Mouse (Mus musculus): ENCODE results near the gene Ccdc8.

Ccdc8 gene

DNA sequence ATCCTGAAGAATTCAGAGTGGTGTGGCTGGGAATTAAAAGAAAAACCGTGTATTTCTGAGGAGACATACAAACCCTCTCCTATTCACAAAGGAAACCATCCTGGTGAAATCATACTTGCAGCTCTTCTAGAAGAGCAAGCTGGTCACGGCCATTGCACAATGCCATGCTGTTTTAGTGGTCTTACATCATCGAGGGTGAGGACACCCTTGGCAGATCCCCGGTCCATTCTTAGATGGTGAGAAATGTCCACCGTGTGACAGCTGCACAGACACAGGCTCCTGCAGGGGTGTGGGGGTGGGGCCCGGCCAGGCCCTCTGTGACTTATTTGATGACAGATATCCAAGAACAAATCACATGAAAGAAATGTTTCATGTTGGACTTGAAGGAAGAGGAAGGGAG lies 18.5 kb upstream of the Ccdc8 start:
- DNase-seq (ENCODE audit: low read depth, low spot score), result no peak

DNA sequence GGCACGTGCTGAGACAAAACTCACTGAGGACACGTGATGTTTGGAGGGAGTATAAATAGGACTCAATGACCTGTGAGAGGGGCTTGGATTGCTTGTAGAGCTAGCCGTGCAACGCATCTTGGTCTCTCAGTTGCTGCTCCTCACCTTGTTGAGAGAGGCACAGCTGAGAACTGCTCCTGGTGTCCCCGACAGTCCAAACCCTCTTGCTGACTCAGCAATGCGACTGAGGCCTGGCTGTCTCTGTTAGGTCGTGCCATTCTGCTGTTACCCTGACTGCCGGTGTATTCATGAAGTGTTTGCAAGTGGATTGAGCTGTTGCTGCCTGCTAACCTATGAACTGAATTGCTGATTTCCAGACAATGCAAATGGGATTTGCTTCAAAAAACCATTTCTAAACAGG lies 16.2 kb upstream of the Ccdc8 start:
- DNase-seq (ENCODE audit: low read depth, low spot score), result no peak

DNA sequence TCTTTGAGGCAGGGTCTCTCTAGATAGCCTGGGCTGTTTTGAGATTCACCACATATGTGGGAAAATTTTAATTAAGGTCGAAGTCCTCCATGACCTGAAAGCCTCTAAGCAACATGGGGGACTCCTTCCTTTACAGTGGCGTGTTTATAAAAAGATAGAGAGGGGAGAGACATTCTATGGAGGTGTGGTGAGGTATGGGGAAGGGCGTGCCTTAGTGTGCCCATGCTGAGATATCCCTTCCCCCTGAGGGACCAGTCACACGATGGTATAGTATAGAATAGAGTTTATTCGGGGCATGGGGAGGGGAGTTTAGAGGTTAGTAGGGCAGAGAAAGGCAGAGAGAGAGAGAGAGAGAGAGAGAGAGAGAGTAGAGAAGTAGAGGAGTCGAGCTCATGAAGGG lies 14.3 kb upstream of the Ccdc8 start:
- DNase-seq (ENCODE audit: low read depth, low spot score), result no peak

DNA sequence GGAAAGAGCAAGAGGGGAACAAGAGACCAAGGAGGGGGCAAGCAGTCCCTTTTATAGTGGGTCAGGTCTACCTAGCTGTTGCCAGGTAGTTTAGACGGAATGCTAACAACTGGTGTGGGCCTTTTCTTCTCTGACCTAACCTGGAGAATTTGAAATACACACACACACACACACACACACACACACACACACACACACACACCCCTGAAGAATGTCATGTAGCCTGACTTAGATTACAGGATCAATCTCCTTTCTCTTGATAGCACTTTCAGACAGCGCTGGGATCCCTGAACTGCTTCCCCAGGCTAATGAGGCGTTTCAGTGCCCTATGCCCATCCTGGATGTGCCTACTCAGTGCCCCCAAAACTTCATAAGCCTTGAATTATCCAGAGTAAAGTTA lies 13.9 kb upstream of the Ccdc8 start:
- DNase-seq (ENCODE audit: low read depth, low spot score), result no peak

DNA sequence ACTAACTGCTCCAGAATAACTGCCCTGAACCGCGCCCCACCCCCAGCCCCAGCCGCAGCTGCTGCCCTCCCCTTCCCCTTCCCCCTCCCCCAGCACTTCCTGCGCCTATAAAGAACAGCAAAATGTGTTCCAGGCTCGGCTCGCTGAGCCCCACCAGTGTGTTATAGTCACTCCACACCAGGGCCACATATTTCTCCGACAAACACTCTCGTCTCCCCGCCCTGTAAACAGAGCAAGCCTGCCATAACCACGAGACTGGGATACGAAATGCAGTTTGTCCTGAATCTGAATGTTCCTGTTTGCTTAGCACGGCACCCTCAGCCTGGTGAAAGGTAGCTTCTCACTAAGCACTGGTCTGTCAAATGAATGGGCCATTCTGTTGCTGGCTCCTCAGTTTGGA lies 12.2 kb upstream of the Ccdc8 start:
- DNase-seq (ENCODE audit: low read depth, low spot score), result no peak

DNA sequence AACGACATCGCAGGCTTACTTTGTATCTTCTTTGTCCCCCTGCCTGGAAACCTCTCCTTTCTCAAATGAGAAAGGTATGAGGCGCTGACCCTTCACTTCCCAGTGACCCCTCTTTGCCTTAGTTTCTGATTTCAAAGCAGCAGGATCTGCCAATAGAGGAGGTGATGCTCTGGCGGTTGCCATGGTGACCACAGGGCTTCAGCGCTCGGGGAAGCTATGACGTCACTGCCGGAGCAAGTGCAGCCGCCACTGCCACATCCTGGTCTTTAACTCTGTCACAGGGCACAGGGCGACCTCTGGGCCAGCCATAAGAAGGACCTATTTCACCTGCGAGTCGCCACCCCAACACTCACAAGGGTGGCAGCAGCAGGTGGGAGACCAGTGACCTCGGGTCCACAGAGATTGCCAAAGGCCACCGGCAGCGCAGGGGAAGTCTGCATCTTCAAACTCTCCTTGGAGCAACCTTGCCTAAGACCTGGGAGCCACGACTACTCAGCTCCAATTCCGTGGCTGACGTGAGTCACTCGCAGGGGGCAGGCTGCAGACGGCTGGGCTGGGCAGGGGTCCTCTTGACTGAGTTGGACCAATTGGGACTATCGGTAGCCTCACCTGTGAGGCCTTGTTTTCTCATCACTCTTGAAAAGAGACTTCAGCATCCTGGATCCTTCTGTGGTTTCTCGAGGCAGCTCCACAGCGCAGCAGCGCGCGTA lies 9.5 kb upstream of the Ccdc8 start, which contains the start of gene Gm42372:
Gene Gm42372 (plus strand): TSS at position 228 of the 710 bp plus-strand sequence.
- peak; percentile 50 for DNase-seq (ENCODE audit: low read depth, low spot score)

DNA sequence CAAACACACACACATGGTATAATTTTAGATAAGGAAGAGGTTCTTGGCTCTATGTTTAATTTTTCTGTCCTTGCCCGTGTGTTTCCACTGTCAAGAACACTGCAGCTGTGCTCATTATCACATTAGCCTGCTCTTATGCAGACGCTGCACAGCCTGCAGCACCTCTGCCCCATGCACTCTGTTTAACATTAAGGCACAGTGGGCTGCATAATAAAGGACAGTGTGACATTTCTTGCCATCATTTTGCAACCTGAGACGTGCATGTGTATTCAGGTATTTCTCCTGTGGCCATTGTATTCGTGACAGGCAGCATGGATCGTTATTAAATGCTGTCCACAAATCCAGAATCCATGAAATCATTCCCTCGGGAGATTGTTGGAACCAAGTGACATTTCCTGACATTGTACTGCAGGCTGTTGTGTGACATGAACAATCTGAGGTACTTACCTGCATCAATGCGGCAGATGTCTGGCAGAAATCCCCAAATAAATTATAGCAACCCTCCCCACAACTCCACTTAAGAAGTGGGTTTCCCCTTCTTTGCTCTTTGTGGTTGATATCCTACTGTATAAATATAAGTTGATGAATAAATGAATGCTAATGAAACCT lies 4.9 kb upstream of the Ccdc8 start:
- no peak for DNase-seq (ENCODE audit: low read depth, low spot score)

DNA sequence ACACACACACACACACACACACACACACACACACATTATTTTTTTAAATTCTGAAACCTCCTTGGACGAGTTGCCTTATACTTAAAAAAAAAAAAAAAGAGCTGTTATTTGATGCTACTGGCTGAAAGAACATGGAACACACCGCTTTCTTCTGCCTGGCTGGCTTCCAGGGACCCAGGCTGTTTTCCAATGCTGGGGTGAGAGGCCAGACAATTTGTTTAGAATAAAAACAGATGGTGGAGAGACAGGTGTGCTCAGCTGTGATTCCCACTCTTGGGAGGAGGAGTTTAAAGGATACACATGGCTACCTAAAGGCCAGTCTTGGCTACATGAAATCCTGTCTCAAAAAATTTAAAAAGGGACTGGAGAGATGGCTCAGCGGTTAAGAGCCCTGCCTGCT lies 4.1 kb upstream of the Ccdc8 start:
- DNase-seq (ENCODE audit: low read depth, low spot score), result no peak

DNA sequence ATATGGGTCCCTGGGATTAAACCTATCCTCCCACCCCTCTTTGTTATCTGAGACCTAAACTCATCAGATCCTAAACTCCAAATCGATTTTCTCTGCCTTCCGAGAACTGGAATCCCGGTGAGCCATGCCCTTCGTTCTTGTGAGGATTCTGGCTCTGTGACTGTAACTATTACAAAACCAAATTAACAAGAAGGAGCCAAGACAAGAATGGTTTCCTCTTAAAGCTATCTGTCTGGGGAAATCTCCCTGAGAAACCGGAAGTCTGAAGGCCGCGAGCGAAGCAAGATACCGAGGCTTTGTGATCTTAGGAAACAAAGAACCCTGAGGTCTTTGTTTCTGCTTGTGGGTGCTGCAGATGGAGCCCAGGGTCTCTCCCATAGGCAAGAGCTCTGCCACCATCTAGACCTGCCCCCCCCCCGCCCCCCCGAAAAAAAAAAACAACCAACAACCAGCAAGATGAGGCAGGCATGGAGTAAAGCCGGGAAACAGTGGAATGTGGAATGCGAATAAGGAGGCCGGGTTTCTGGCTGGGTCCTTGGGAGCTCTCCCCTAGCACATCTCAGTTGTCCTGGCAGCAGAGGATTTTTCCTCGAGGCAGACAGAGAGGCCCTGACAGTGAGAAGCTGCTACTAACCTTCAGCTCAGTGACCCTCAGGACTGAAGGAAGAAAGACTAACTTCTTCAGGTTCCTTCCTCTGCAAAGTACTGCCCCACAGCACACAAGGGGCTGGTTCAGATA lies 2.3 kb upstream of the Ccdc8 start:
- no peak for DNase-seq (ENCODE audit: low read depth, low spot score)

DNA sequence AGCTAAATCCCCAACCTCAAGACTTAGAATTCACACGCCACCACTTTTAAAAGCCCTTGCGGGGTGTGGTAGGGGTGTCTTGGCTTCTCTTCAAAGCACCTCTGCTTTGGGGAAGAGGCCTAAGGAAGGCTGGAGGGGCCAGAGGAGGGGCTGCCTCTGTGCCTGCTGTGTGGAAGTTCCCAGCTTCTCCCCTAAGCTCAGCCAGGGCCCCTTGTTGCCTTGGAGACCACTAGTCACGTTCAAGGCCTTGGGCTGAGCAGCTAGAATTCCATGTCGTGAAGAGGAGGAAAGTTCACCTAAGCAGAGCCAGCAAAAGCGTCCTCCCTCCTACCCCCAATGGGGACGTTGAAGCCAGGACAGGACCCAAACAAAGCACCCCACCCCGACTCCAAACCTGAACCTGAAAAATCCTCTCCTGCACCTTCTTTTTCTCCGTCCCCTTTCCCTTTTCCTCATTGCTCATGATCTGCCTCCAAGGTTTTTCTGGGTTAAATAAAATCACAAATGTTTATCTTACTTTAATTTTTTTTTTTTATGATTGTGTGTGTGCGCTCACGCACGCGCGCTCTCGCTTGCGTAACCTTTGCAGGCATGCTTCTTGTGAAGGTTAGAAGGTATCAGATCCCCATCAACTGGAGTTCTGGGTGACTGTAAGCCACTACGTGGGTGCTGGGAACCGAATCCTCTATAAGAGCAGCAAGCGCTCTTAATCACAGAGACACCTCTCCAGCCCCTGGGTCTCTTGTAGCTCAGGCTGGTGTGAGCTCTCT lies 642 bp upstream of the Ccdc8 start:
- no peak for DNase-seq (ENCODE audit: low read depth, low spot score)

DNA sequence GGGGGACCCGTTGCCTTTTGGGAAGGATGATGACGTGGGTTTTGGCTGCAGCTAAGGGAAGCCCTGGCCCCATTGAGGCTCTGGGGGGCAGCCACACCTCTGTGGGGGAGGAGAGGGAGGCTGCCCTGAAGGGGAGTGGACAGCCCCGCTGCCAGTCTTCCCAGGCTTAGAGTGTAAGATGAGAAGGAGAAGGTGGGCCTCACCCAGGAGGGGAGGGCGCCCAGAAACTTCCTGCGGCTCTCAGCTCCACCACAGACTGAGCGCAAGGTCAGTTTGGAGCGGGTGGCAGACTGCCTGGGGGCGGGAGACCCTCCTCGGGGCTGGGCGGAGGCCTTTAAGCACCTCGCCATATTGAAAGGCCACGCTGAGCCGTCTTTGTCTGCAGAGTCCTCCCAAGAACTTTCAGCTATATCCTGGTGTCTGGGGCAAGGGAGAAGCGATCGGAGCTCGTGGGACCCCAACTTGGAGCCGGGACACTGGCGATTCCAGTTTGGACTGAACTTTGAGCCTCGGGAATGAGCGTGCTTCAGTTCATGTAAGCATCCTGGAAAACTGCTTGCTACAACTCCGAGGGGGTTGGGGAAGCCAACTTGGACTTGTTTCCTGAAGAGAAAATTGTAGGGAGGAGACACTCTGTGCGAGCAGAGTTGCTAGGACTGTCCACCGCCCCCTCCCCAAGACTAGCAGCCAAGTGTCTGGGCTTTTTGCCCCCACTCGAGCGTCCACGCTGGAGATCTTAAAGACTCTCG lies 1.3 kb downstream of the Ccdc8 start:
- DNase-seq (ENCODE audit: low read depth, low spot score), result no peak

DNA sequence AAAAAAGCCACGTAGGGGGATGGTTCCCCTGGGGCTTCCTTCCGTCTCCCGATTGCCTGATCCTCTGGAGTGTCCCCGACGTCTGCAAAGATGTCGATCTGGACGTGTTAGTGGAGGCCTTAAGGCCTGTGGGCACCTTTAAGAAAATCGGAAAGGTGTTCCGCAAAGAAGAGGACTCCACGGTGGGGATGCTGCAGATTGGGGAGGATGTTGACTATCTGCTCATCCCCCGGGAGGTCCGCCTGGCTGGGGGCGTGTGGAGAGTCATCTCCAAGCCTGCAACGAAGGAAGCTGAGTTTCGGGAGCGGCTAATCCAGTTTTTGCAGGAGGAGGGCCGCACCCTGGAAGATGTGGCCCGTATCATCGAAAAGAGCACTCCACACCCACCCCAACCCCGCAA lies 1.9 kb downstream of the Ccdc8 start:
- no peak for DNase-seq (ENCODE audit: low read depth, low spot score)

DNA sequence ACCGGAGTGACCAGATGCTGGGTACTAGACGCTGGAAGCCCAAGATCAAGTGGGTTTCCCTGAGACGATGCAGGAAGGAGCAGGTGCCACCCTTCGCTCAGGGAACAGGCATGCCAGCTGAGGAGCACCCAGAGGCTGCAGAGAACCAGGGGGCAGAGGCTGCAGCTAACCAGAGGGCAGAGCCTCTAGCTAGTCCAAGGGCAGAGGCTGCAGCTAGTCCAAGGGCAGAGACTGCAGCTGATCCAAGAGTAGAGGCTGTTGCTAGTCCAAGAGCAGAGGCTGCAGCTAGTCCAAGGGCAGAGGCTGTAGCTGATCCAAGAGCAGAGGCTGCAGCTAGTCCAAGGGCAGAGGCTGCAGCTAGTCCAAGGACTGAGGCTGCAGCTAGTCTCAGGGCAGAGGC lies 2.8 kb downstream of the Ccdc8 start:
- no peak for DNase-seq (ENCODE audit: low read depth, low spot score)

DNA sequence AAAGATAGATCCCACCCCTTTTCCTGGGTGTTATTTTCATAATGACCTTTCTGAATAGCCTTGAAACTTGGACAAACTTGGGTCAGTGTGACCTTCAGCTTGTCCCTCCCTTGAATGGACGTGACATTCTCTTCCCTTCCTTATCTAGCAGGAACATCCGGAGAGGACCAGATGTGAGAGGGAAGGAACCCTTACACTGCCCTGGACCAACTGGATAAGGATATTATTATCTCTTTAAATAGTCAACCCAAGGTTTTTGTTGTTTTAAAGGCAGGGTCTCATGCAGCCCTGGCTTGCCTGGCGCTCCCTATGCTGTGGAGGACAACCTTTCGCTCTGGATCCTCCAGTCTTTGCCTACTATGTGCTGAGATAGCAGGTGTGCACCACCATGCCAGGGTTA lies 6.7 kb downstream of the Ccdc8 start:
- no peak for DNase-seq (ENCODE audit: low read depth, low spot score)

DNA sequence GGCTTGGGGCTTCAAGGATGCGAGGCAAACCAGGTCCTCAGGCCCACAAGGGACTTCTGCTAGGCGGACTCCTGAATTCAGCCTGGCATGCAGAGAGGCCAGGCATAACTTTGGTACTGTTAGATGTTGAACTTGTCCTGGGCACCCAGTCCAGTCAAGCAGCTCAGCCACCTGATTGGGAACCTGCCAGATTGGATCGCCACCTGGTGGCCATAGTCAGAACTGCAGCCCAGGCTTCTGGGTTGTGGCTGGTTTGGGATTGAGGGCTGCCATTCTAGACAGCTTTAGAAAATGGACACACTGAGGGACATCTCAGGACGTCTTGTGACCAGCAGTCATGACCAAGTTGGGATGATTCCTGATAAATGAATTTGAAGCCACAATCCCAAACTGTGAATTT lies 7.1 kb downstream of the Ccdc8 start:
- peak; percentile 58 for DNase-seq (ENCODE audit: low read depth, low spot score)

DNA sequence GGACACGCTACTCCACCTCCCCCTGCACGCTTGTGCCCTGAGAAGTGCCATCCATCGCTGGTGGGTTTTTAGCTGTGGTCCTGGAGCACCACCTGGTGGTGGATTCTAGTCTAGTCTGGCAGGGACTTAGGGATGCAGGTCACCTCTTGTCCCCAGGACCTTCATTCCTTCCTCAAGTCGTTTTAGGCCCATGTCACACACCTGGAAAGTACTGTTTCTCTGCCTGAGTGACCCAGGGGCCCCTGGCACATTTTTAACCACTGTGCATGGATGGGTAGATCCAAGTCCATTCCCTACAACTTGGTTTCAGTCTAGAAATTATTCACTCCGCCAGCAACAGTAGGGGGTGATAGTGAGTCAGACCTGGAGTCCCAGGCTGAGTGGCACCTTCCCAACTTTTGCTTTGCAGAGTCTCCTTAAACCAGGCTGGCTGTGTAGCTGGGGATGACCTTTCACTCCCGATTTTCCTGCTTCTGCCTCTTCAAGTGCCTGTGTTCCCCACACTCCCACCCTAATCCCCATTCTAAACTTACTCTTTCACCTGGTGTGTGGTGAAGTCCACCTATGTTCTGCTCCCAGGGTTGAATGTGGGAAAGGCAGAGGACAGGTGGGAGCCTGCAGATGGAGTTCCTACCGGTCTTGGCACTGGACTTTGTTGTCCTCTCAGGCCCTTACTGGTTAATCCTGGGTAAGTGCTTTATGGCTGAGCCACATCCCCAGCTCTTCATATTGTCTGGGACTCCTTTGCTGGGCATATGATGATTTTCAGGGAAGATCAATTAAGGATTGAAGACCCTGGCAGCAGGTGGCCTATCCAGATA lies 10.1 kb downstream of the Ccdc8 start:
- DNase-seq (ENCODE audit: low read depth, low spot score), result peak; percentile 57

DNA sequence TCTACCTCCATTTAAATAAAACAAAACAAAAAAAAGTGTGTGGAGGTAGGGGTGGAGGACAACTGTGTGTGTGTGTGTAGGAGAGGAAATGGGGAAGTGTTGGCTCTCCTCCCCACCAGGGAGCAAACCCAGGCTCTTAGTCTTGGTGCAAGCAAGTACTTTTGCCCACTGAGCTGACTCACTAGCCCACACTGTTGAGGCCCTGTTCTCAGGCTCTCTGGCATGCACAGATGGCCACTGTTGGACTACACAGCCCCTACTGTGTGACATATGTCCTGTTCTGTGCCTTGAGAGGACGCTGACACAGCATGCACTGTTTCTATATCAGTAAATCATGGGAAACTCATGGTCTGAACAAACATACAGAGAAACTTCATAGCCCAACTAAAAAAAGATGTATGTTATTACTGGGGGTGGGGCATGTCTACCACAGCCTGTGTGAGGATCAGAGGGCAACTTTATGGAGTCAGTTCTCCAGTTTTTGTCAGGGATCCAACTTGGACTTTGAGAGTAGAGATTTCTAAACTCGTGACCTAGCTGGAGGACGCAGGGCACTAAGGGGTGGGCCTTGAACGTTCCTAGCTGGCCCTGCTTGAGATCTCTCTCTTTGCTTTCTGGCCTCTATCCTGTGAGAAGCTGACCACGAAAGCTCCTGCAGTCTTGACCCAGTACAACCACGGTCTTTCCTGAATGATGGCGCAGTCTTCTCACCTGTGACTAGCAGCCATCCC lies 10.9 kb downstream of the Ccdc8 start:
- DNase-seq (ENCODE audit: low read depth, low spot score), result no peak

DNA sequence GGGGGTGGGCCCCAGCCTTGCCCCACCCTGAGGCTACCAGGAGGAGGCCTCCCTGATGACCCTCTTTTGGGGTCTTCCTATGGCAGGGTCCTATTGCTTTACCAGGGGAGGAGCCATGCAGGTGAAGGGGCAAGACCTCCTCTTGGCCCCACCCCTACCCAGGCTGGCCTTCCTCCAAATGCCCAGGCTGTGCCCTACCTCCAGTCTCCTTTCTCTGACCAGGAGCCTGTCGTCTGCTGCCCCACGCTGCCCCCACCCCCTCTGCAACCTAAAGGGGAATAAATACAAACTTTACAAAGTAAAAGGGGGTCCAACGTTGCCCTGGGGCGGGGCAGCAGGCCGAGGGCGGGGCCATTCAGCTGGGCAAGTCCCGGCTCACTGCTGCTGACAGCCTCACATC lies 12.2 kb downstream of the Ccdc8 start:
- no peak for DNase-seq (ENCODE audit: low read depth, low spot score)

DNA sequence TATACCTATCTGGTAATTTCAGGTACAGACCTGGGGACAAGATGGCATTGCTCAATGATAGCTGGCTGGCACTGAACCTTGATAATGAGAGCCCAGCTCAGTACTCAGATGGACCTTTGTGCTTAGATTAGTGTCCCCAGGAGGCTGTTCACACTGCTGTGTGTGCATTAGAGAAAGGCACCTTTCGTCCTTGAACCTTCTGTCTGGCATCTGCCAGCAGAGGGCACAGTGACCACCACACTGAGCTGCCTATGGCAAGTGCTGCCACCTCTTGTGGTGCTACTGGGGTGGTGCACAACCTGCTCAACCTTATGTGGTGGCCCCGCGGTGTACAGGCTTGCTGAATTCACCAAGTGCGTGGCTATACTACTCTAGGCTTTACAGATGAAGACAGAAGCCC lies 14.8 kb downstream of the Ccdc8 start:
- DNase-seq (ENCODE audit: low read depth, low spot score), result no peak
